Mouse (Mus musculus): ENCODE measurements at regions not wholly inside any gene's neighbourhood (a gene's known extent, or its start where the extent isn't known, plus 50 kb on each side); places are given as distances from the start of the nearest gene placed in this dataset.

- no peak overlapping the region for H3K27ac ChIP-seq (replicated peaks; ENCODE audit: insufficient read depth, low read depth, low read length)
- TF ChIP-seq POLR2A (IDR thresholded peaks at IDR 0.05; ENCODE audit: extremely low read depth, insufficient read depth, low read length), result no peak
- TF ChIP-seq CTCF (IDR thresholded peaks at IDR 0.05; ENCODE audit: low read depth, low read length), result no peak
- no peaks in the 10 kb centered on the region for H3K4me1 ChIP-seq (ENCODE audit: control insufficient read depth, insufficient read depth, low read length)
- H3K9ac ChIP-seq (ENCODE audit: low read depth, low read length), result no peak overlapping the region
- no peaks in the 10 kb centered on the region for H3K36me3 ChIP-seq (ENCODE audit: control insufficient read depth, insufficient read depth, low read length)
- no peak overlapping the region for H3K4me3 ChIP-seq (ENCODE audit: insufficient read depth, low read depth, low read length)
- WGBS, result 81% methylated on average over 2 of the region's 2 CpGs
- no peaks in the 10 kb centered on the region for H3K79me2 ChIP-seq (ENCODE audit: control insufficient read depth, insufficient read depth, low read length)
- H3K27me3 ChIP-seq (ENCODE audit: control insufficient read depth, insufficient read depth, low read length), result no peaks in the 10 kb centered on the region
- DNase-seq (ENCODE audit: extremely low read depth, low read depth, low spot score), result no peak
Observed at GRCm38 (mm10) chr6:6466231-6466630, 112.2 kb downstream of the Sem1 start.

GRCm38 (mm10) chr6:6463807-6464470 is 114.5 kb downstream of the Sem1 start:
- H3K4me3 ChIP-seq (ENCODE audit: insufficient read depth, low read depth, low read length), result no peak overlapping the region
- H3K36me3 ChIP-seq (ENCODE audit: control insufficient read depth, insufficient read depth, low read length), result no peaks in the 10 kb centered on the region
- H3K9ac ChIP-seq (ENCODE audit: low read depth, low read length), result no peak overlapping the region
- no peak for DNase-seq (ENCODE audit: extremely low read depth, low read depth, low spot score)
- no peak overlapping the region for H3K27ac ChIP-seq (replicated peaks; ENCODE audit: insufficient read depth, low read depth, low read length)
- H3K79me2 ChIP-seq (ENCODE audit: control insufficient read depth, insufficient read depth, low read length), result no peaks in the 10 kb centered on the region
- WGBS, result 45% methylated on average over 7 of the region's 7 CpGs
- peaks cover 2% of the 10 kb centered on the region for H3K4me1 ChIP-seq (ENCODE audit: control insufficient read depth, insufficient read depth, low read length)
- TF ChIP-seq POLR2A (IDR thresholded peaks at IDR 0.05; ENCODE audit: extremely low read depth, insufficient read depth, low read length) (no peak), CTCF (IDR thresholded peaks at IDR 0.05; ENCODE audit: low read depth, low read length) (no peak)
- H3K27me3 ChIP-seq (ENCODE audit: control insufficient read depth, insufficient read depth, low read length), result no peaks in the 10 kb centered on the region

- Histone ChIP-seq H3K27me3 (ENCODE audit: control insufficient read depth, insufficient read depth, low read length) (no peaks in the 10 kb centered on the region), H3K36me3 (ENCODE audit: control insufficient read depth, insufficient read depth, low read length) (no peaks in the 10 kb centered on the region), H3K79me2 (ENCODE audit: control insufficient read depth, insufficient read depth, low read length) (no peaks in the 10 kb centered on the region), H3K4me3 (ENCODE audit: insufficient read depth, low read depth, low read length) (no peak overlapping the region), H3K9ac (ENCODE audit: low read depth, low read length) (no peak overlapping the region), H3K27ac (replicated peaks; ENCODE audit: insufficient read depth, low read depth, low read length) (no peak overlapping the region), H3K4me1 (ENCODE audit: control insufficient read depth, insufficient read depth, low read length) (peaks cover 8% of the 10 kb centered on the region)
- 58% methylated on average over 2 of the region's 2 CpGs for WGBS
- no peak for TF ChIP-seq CTCF (IDR thresholded peaks at IDR 0.05; ENCODE audit: low read depth, low read length)
- no peak for TF ChIP-seq POLR2A (IDR thresholded peaks at IDR 0.05; ENCODE audit: extremely low read depth, insufficient read depth, low read length)
- no peak for DNase-seq (ENCODE audit: extremely low read depth, low read depth, low spot score)
Observed at GRCm38 (mm10) chr6:6459918-6460239, 118.6 kb downstream of the Sem1 start.

- TF ChIP-seq POLR2A (IDR thresholded peaks at IDR 0.05; ENCODE audit: extremely low read depth, insufficient read depth, low read length) (no peak), CTCF (IDR thresholded peaks at IDR 0.05; ENCODE audit: low read depth, low read length) (no peak)
Observed at GRCm38 (mm10) chr6:6459006-6459917, 119.2 kb downstream of the Sem1 start.

GRCm38 (mm10) chr6:6457726-6458125 is 120.7 kb downstream of the Sem1 start:
- Histone ChIP-seq H3K4me3 (ENCODE audit: insufficient read depth, low read depth, low read length) (no peak overlapping the region), H3K4me1 (ENCODE audit: control insufficient read depth, insufficient read depth, low read length) (peaks cover 8% of the 10 kb centered on the region), H3K79me2 (ENCODE audit: control insufficient read depth, insufficient read depth, low read length) (no peaks in the 10 kb centered on the region), H3K9ac (ENCODE audit: low read depth, low read length) (no peak overlapping the region), H3K27me3 (ENCODE audit: control insufficient read depth, insufficient read depth, low read length) (no peaks in the 10 kb centered on the region), H3K27ac (replicated peaks; ENCODE audit: insufficient read depth, low read depth, low read length) (peak overlapping the region; percentile 65), H3K36me3 (ENCODE audit: control insufficient read depth, insufficient read depth, low read length) (no peaks in the 10 kb centered on the region)
- 20% methylated on average over 4 of the region's 4 CpGs for WGBS
- no peak for TF ChIP-seq CTCF (IDR thresholded peaks at IDR 0.05; ENCODE audit: low read depth, low read length)
- TF ChIP-seq POLR2A (IDR thresholded peaks at IDR 0.05; ENCODE audit: extremely low read depth, insufficient read depth, low read length), result no peak
- DNase-seq (ENCODE audit: extremely low read depth, low read depth, low spot score), result peak; percentile 95

More at GRCm38 (mm10) chr6:6459006-6459917, 119.2 kb downstream of the Sem1 start:
- no peaks in the 10 kb centered on the region for H3K27me3 ChIP-seq (ENCODE audit: control insufficient read depth, insufficient read depth, low read length)
- no peak overlapping the region for H3K4me3 ChIP-seq (ENCODE audit: insufficient read depth, low read depth, low read length)
- H3K36me3 ChIP-seq (ENCODE audit: control insufficient read depth, insufficient read depth, low read length), result no peaks in the 10 kb centered on the region
- WGBS, result 56% methylated on average over 14 of the region's 14 CpGs
- H3K27ac ChIP-seq (replicated peaks; ENCODE audit: insufficient read depth, low read depth, low read length), result no peak overlapping the region
- no peak overlapping the region for H3K9ac ChIP-seq (ENCODE audit: low read depth, low read length)
- DNase-seq (ENCODE audit: extremely low read depth, low read depth, low spot score), result peak; percentile 74
- peaks cover 8% of the 10 kb centered on the region for H3K4me1 ChIP-seq (ENCODE audit: control insufficient read depth, insufficient read depth, low read length)
- no peaks in the 10 kb centered on the region for H3K79me2 ChIP-seq (ENCODE audit: control insufficient read depth, insufficient read depth, low read length)

- peak; percentile 91 for DNase-seq (ENCODE audit: extremely low read depth, low read depth, low spot score)
- Histone ChIP-seq H3K4me1 (ENCODE audit: control insufficient read depth, insufficient read depth, low read length) (peaks cover 8% of the 10 kb centered on the region), H3K79me2 (ENCODE audit: control insufficient read depth, insufficient read depth, low read length) (no peaks in the 10 kb centered on the region), H3K36me3 (ENCODE audit: control insufficient read depth, insufficient read depth, low read length) (no peaks in the 10 kb centered on the region), H3K4me3 (ENCODE audit: insufficient read depth, low read depth, low read length) (no peak overlapping the region), H3K27ac (replicated peaks; ENCODE audit: insufficient read depth, low read depth, low read length) (no peak overlapping the region), H3K27me3 (ENCODE audit: control insufficient read depth, insufficient read depth, low read length) (no peaks in the 10 kb centered on the region), H3K9ac (ENCODE audit: low read depth, low read length) (no peak overlapping the region)
- TF ChIP-seq CTCF (IDR thresholded peaks at IDR 0.05; ENCODE audit: low read depth, low read length) (no peak), POLR2A (IDR thresholded peaks at IDR 0.05; ENCODE audit: extremely low read depth, insufficient read depth, low read length) (no peak)
- 17% methylated on average over 5 of the region's 5 CpGs for WGBS
Observed at GRCm38 (mm10) chr6:6457001-6457400, 121.5 kb downstream of the Sem1 start.
